Mouse (Mus musculus): ENCODE data around the gene 6030468B19Rik.

DNA sequence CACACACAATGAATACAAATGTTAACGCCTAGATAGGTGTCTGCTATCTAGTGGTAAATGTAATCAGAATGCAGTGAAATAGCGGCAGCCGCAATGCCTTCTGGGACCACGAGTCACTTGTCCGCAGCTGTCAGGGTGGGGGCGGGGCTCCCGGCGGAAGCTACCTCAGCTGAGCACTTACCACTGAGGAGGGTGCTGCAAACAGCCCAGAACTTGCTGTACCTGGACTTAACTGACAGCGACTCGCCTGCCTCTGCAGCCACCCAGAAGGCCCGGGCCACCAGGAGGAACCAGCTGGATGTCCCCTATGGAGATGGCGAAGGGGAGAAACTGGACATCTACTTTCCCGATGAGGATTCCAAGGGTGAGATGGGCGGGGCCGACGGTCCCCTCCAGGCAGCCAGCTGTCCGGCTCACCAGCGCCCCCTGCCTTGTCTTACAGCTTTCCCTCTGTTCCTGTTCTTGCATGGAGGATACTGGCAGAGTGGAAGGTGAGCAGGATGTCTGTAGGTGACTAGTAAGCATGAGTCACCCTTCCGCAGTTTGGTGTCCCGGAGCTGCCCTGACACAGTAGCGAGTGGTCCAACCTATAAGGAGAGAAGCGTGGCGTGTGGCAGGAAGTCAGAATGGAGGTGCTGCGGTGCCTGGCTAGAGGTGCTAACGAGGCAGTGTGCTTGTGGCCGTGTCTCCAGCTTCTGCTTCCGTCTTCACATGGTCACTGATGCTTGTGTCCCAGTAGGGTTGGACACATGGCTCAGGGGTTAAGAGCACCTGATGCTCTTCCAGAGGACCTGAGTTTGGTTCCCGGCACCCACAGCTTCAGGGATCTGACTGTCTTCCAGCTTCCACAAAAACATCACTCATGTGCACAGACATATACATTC lies 34.9 kb downstream of the 6030468B19Rik start:
- TF ChIP-seq EP300 (IDR thresholded peaks at IDR 0.05; ENCODE audit: low read depth in 1 of 2, low read length in 2 of 2) (peak; percentile 18 to 60; a peak in 2 of 4 replicates), CTCF (IDR thresholded peaks at IDR 0.05 in 2 of 3, conservative IDR thresholded peaks at IDR 0.05 in 1 of 3; ENCODE audit: control insufficient read depth in 1 of 3, insufficient read depth in 1 of 3, low read depth in 2 of 3, low read length in 3 of 3, poor library complexity in 1 of 3, severe bottlenecking in 1 of 3) (peak; percentile 83 to 97 (median 94)), POLR2A (IDR thresholded peaks at IDR 0.05; ENCODE audit: control insufficient read depth in 1 of 2, insufficient read depth in 1 of 2, low read depth in 1 of 2, low read length in 2 of 2, poor library complexity in 1 of 2) (peak; percentile 44 to 55; a peak in 2 of 4 replicates), GATA1 (IDR thresholded peaks at IDR 0.05; ENCODE audit: low read depth, low read length) (peak; percentile 73), E2F4 (IDR thresholded peaks at IDR 0.05; ENCODE audit: borderline replicate concordance, low read depth, low read length) (no peak), CHD1 (IDR thresholded peaks at IDR 0.05; ENCODE audit: low read depth, low read length) (0 out of 2 replicates have a peak, but pooled peaks have one; percentile 69), CHD2 (IDR thresholded peaks at IDR 0.05; ENCODE audit: low read length) (no peak), ZMIZ1 (IDR thresholded peaks at IDR 0.05; ENCODE audit: low read depth, low read length) (no peak), MAZ (IDR thresholded peaks at IDR 0.05; ENCODE audit: low read depth, low read length) (peak; percentile 42; the same call in 1 of the 2 replicates), MAX (IDR thresholded peaks at IDR 0.05; ENCODE audit: low read length) (peak; percentile 86), NELFE (IDR thresholded peaks at IDR 0.05; ENCODE audit: low read depth, low read length) (peak; percentile 69)

All from MEL (cell line).